Mouse (Mus musculus) CH12.LX (cell line): ENCODE results near the gene Slc43a1.

ENCODE experiments used
- CTCF ChIP-seq, 2 experiments: IDR thresholded peaks in 1 of 2; conservative IDR thresholded peaks in 1 of 2; 2 replicates each; pipeline ENCODE4 v1.5.1; 2011 to 2012; ENCODE audit warnings: low read depth in 2 of 2, low read length in 2 of 2, improper control_type of control experiment in 1 of 2, inconsistent platforms in 1 of 2, mild to moderate bottlenecking in 1 of 2, moderate library complexity in 1 of 2
- EP300 ChIP-seq: IDR thresholded peaks from 2 replicates; pipeline ENCODE4 v1.6.1; 2011; ENCODE audit warnings: low read length, improper control_type of control experiment
- KAT2A ChIP-seq: IDR thresholded peaks from 2 replicates; pipeline ENCODE4 v1.6.1; 2012; ENCODE audit warnings: low read length, improper control_type of control experiment, inconsistent platforms; ENCODE audit not compliant: insufficient replicate concordance
- MAFK ChIP-seq: IDR thresholded peaks from 2 replicates; pipeline ENCODE4 v1.6.1; 2011; ENCODE audit warnings: low read length, improper control_type of control experiment; ENCODE audit not compliant: insufficient replicate concordance
- MYC ChIP-seq: IDR thresholded peaks from 2 replicates; pipeline ENCODE4 v1.6.1; 2011; ENCODE audit warnings: low read depth, mild to moderate bottlenecking, improper control_type of control experiment, low read length
- POLR2A ChIP-seq: IDR thresholded peaks from 2 replicates; pipeline ENCODE4 v1.6.1; 2011; ENCODE audit warnings: low read depth, mild to moderate bottlenecking, improper control_type of control experiment, low read length
- SIN3A ChIP-seq: IDR thresholded peaks from 2 replicates; pipeline ENCODE4 v1.6.1; 2012; ENCODE audit warnings: low read length, improper control_type of control experiment, inconsistent platforms
- TBP ChIP-seq: conservative IDR thresholded peaks from 2 replicates; pipeline ENCODE4 v1.6.1; 2011; ENCODE audit warnings: low read depth, low read length, improper control_type of control experiment
- ZNF384 ChIP-seq: IDR thresholded peaks from 2 replicates; pipeline ENCODE4 v1.6.1; 2012; ENCODE audit warnings: low read depth, low read length, improper control_type of control experiment, inconsistent platforms

DNA sequence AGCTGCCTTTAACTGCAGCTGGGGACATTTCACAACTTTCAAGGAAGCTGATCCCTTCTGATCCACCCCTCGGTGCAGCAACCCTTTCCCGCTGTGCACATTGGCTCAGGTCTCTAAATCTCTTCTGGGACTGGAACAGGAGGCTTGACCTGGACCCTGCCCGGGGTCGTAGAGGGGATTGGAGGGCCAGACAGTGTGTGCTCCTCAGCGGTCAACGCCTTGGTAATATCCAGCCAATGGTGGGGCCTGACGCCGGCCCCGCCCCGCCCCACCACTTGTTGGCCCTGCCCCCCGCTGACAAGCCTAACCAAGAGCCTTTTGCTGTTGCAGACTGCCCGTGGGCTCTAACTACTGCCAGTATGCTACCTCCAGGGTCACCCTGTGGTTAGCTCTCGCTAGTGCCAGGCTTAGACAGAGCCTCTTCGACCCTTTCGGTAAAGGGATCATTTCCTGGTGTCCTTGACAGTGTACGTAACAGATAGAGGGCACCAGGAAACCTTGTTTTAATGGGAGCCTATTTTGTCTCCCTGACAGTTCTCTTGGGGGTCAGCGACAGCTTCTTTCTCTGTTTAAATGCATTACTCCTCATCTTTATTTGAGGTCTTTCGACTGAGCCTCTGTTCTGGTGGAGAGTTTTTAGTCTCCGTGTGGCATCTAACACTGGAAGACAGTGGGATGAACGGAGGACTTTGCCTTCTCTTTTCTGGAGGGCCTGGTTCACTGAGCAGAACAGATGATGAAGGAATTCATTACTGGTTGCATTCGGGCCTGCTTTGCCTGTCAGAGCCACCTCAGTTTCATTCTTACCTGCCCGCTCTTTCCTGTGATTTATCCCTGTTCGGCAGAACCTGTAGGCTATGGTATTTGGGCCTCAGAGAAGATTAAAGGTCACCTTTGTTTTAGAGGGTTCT is 12.7 kb downstream of the Slc43a1 start:
- TF ChIP-seq CTCF (conservative IDR thresholded peaks at IDR 0.05 in 1 of 2, IDR thresholded peaks at IDR 0.05 in 1 of 2; ENCODE audit: low read depth in 2 of 2, low read length in 2 of 2) = no peak
- TF ChIP-seq KAT2A = no peak
- no peak for TF ChIP-seq EP300
- TF ChIP-seq SIN3A = no peak
- TF ChIP-seq ZNF384 = no peak
- TF ChIP-seq POLR2A = no peak
- TF ChIP-seq TBP = no peak
- no peak for TF ChIP-seq MAFK
- TF ChIP-seq MYC = no peak
